Mouse (Mus musculus) urinary bladder, adult 18-20 months (tissue): Measurements from ENCODE around the gene Srd5a1.

Source experiments
- DNase-seq, 2 experiments: peaks; one replicate each; pipeline ENCODE4 v3.0.0; 2022; ENCODE audit warnings: low spot score in 2 of 2, mixed read lengths in 2 of 2

Srd5a1 gene

DNA sequence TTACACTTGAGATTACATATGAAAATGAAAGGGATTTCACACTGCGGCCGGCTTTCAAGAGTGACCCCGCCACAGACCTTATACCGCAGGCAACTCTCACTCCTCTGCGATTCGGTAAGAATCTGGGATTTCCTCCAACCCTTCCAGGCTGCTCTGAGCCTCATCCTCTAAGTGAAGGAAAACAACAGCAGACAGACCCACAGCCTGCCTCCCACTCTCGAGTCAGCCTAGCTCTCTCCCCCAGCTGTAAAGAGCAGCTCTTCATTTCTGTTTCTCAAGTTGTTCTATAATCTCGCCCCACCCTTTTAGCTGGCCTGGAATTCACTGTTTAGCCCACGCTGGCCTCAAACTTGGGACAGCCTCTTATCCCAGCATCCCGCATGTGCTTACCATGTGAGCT is 69.5 kb downstream of the Srd5a1 start:
- DNase-seq: no peak

DNA sequence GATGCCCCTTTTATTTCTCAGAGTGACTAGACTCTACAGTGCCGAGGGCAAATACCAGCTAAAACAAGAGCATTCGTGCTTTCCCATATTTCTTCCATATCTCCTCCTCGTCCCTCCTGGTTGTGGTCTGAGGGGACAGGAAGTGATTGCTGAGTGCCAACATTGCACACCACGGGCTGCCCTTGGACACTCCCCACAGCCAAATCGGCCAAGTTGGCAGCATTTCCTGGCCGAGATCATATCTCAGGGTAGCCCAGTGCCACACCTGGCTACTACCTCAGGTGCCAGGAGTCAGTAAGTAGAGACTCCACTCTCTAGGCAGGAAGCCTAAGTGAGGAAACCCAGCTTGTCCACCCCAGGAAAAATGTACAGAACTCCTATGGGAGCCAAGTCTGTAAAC is 70.0 kb downstream of the Srd5a1 start:
- no peak for DNase-seq

DNA sequence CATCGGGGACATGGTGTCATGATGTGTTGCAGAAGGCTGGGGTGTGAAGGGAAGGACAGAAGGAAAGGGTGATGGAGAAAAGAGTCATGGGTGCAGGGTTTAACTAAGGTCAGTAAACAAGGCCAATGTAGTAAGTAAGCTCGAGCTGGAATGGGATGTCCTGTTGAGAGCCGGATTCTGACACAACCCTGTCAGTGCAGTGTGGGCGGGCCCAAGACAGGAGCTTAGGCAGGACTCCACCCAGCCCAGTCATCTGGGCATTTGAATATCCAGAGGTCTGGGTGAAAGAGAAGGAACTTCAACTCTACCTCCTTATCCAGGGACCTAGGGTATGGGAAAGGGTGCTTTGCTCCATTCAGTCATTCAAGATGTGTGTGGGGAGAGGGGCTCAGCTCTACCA is 72.9 kb downstream of the Srd5a1 start:
- peak in 1 of 2 experiments; percentile 35 for DNase-seq

DNA sequence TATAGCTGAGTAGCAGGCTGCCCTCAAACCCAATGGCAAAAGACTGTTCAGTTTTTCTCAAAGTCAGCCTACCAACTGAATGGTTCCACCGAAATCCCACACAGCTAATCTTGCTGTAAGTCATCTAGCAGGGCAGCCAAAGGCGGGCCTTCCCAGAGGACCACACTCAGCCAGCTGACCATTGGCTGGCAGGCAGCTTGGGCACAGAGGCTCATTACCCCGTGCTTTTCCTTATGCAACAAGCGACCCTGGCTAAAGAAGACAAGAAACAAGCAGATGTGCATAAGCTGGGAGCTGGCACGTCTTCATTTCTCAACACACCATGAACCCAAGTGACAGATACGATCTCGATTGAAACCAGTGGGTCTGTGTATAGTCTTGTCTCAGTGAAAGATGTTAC is 73.9 kb downstream of the Srd5a1 start:
- no peak for DNase-seq

GRCm38 (mm10) chr13:69536021-69536420 is 75.2 kb downstream of the Srd5a1 start:
- DNase-seq: no peak

- DNase-seq: peak; percentile 88 to 97
Measured at GRCm38 (mm10) chr13:69534654-69535551, 76.3 kb downstream of the Srd5a1 start.

GRCm38 (mm10) chr13:69534334-69534653 is 76.9 kb downstream of the Srd5a1 start, which contains the start of gene Tent4a:
TSS of gene Tent4a (minus strand) at chr13:69534617.
- DNase-seq: no peak

DNA sequence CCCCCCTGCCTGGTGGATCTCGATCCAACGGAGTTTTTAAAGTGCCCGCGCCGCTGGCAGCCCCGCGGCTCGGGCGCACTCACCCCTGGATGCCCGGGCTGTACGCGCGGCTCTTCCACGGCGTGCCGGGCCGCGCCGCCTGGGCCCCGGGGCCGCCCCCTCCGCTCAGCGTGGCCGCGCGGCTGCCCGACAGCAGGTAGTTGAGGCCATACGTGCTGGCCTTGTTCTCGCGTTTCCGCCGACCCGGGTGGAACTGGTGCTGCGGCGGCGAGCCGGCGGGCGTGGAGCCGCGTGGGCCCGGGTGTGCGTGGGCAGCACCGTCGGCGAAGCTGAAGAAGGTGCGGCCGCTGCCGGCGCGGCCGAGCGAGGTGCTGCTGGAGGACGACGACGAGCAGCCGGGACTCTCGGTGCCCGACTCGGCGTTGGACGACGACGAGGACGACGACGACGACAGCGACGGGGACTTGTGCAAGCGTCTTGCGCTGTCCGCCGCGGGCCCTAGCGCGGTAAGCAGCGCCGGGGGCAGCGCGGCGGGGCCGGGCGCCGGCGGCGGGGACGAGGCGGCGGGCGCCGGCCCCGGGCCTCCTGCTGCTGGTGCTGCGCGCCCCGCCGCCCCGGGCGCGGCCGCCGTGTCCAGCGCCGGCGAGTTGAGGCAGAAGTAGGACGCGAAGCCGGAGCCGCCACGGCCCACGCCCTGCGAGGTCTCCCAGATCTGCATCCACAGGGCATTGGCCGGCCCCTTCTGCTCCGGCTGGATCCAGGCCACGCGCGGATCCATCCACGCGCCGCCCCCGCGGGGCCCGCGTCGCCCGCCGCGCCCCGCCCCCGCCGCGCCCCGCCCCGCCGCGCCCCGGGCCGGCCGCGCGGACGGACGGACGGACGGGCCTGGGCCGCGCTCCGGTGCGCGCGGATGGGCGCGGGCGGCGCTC is 77.6 kb downstream of the Srd5a1 start, which contains the start of gene Nsun2:
TSS of gene Nsun2 (plus strand) at position 342 of the 929 bp plus-strand sequence.
- DNase-seq: peak; percentile 44 to 77

DNA sequence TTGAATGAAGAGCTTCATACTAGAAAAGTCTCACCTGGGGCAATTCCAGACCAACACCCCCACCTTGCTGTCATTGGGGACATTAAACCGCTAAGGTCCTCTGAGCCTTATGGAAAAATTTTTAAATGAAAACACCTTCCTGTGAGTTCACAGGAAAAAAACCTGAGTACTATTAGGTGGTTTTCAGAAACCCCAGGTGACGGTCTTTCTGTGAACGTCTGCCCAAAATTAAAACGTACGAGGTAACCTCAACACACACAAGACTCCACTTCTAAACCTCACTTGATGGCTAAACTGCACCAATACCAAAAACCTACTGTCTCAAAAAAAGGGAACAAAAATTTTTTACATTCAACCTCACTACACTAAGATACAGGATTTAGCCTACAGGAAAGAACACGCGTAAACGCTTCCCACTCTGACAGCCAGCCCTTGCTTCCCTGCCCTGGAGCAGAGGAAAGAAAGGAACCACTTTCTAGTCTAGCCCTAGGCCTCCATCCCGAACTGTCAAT is 78.3 kb downstream of the Srd5a1 start:
- DNase-seq: no peak

DNA sequence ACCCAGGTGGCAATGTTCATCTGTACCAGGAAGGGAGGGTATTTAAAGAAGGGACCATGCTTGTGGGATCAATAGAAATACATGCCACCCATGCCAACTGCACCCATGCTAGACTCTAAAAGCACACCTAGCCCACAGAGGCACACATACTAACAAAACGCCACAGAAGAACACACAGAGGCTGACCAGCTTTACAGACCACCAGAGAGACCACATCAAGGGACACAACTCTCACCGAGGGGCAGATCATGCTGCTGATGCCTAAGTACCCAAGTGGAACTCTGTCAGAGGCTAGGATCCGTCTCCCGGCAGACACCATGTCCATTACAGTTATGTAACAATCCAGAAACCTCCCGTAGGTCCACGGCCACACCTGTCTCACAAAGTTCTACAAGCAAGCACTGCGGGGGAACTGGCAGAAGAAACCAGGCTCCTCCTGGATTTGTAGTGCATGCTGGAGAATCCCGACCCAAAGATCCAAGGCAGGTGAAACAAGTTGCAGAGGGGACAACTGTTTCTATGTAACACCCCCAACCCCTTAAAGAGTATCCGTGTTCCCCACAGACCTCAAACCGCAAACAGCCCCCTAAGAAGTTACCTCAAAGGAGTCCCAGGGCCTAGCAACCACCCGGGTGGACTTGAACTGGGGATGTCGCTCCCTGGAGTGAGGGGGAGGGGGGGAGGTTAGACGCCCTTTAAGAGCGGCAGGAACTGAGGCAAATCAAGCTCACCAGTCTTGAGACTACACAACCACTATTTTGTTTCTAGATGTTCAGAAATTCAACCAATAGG is 78.9 kb downstream of the Srd5a1 start:
- no peak for DNase-seq

GRCm38 (mm10) chr13:69531431-69531830 is 79.8 kb downstream of the Srd5a1 start:
- no peak for DNase-seq

- DNase-seq: no peak
Measured at GRCm38 (mm10) chr13:69530951-69531350, 80.3 kb downstream of the Srd5a1 start.

- no peak for DNase-seq
Measured at GRCm38 (mm10) chr13:69530156-69530555, 81.1 kb downstream of the Srd5a1 start.

DNA sequence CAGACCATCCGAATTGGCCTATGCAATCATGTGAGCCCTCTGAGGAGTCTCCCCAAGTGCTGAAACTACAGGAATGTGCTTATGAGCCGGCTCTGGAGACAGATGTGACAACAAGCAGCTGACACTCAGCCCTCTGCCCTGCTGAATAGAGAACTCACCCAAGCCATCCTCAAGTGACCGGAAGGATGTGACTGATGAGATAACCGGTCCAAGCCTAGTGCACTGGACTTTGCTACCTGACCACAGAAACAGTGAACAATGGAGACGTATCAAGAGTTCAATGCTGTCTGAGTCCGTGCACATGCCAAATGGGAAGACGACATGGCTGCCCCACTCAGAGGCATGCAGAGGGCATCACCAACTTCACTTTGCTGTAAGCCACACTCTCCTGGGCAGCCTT is 82.7 kb downstream of the Srd5a1 start:
- no peak for DNase-seq

DNA sequence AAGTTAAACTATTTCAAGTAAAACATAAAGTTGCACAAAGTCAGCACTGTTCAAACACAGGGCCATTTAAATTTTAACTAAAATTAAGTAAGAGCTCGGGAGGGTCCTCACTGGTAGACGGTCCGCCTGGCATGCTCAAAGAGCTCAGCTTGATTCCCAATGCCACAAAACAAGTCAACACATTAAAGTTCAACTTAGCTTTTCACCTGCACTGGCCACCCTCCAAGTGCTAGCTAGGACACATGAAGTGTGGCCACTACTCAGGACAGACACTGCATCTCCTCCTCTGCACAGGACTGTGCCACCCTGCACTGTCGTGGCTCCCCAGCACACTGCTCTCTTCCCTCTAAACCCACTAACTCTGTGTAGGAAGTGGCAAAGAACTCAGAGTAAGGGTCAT is 85.4 kb downstream of the Srd5a1 start:
- no peak for DNase-seq

- DNase-seq: no peak
Measured at GRCm38 (mm10) chr13:69524158-69524530, 87.1 kb downstream of the Srd5a1 start.
